Mouse (Mus musculus): ENCODE data around the gene Il18. TPM values are rescaled to one million over a fixed set of nuclear protein-coding genes. Genes with fewer than 3 reads are reported as not detected.

The Il18 gene
- total RNA-seq, 2 experiments from 2014 or later: 5.6 to 6.3 TPM

DNA sequence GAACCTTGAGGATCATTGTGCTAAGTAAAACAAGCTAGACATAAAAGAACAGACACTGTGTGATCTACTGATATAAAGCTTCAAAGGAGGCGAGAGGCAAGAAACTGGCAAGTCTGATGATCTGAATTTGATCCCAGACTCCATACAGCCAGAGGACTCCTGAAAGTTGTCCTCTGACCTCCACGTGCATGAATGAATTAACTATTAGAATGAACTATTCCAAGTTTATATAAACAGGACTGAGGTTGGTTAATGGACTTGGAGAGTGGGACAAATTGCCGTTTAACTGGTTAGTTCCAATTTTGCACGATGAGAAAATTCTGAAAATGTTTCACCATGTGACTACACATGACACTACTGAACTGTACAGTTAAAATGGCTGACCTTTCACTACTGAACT lies 5.7 kb upstream of the Il18 start:
- DNase-seq (ENCODE audit: low spot score in 2 of 2): no peak

DNA sequence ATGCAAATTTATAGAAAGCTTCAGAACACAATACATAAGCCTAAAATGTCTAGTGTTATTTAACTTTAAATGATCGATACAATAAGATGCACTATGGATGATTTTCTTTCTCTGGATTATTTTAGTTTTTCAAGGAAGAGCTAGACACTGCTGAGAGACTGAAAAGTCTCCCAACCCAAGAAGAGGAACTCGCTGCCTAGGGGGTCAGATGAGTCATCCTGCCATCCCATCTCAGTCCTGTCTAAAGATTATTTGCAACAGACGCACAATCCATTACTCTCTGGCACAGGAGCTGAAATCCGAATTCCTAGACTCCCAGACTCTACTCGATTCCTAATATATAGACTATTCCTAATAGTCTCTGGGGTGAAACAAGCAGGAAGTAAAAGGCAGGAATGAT lies 2.4 kb upstream of the Il18 start:
- no peak for DNase-seq (ENCODE audit: low spot score in 2 of 2)

DNA sequence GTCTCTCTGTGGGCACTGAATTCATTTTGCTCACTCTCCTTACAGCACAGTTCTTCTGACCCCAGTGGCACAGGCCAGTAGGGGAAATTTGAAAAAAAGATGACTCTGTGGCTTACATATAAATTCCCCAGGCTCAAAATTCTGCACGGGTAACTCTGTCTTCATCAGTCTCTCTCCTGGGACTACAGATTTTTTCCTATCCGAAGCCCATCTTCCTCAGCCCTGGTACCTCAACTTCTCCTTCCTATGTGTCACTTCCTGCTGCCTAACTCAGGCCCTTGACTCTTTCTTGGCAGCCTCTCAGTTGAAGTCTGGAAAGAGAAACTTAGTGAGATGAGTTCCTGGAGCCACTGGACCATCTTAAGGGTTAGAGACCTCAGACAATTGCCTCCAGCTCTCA lies 1.1 kb upstream of the Il18 start:
- DNase-seq (ENCODE audit: low spot score in 2 of 2): no peak

DNA sequence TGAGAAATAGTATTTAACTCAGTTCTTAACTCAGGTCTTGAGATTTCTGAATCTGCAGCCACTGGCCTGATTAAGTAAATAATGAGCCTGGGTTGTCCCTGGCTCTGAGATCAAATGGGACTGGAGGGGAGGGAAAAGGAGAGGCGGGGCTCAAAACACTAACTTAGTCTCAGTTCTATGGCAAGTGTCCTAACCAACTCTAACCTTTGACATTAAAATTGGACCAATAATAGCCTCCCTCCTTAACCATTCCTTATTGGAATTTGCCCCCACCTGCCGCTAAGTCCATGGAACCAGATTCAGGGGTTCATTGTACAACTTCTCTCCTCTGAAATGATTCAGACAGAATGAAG lies 443 bp downstream of the Il18 start, which contains the start of gene Bco2:
TSS of gene Bco2 (minus strand) at position 88 of the 353 bp plus-strand sequence.
- DNase-seq (ENCODE audit: low spot score in 2 of 2): no peak

DNA sequence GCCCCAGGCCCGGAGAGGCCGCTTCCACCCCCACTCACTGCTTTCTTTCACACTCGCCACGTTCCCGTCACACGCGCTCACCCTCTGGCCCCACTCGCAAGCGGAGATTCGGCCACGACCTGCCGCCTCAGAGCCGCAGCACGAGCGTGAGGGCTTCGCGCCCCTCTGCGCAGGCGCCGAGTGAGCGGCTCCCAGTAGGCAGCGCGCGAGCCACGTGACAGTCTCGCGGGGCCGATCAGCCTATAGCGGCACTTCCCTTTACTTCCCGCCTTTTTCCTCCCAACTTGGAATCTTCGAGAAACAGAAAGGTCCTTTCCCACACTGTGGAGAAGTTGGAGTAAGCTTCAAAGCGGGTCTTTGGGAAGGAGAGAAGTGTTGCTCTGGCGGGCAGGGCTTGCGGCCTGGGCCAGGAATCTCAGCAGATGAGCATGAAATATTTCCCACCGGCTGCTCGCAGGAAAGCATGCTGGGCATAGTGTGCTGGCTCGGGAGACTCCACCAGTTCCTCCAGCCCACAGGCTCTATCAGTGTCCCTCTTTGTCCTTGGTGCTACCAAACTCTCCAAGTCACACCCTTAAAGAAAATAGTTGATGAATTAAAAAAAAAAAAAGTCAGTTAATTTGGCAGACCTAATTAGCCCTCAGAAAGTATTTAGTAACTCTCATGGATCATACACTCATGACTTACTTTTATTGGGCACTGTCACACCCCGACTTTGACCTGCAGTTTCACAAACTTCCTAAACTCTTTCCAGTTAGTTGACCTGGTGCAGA lies 6.7 kb downstream of the Il18 start, which contains the start of gene Tex12:
TSS of gene Tex12 (minus strand) at position 181 of the 773 bp plus-strand sequence.
- no peak for DNase-seq (ENCODE audit: low spot score in 2 of 2)

DNA sequence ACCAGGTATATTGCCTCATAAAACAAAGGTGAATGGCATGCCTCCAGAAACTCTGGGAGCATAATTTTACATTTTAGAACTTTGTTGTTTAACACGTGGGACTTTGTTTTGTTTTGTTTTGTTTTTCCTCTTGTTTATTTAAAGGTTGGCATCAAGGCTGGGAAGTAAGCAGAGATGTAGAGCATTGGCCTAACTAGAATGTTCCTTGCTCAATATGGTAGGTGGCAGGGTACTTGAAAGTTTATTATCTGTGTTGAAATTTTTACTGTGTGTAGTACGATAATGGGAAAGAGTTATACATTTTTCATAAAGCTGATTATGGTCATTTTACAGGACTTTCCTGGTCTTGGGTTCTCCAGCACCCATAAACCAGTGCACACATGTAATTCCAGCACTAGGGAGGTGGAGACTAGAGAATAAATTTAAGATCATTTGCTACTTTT lies 7.3 kb downstream of the Il18 start:
- DNase-seq (ENCODE audit: low spot score in 2 of 2): no peak

DNA sequence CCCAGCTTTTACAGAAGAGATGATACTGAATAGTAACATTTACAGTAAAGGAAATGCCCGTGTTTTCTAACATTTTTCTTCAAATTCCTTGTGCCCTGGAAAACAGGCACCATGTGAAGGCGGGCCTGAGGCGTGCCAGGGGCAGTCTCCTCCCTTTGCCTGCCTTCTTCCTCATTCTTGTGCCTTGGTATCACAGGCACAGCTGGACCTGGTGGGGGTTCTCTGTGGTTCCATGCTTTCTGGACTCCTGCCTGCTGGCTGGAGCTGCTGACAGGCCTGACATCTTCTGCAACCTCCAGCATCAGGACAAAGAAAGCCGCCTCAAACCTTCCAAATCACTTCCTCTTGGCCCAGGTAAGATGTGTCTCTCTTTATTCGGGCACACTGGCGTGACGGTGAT lies 10.5 kb downstream of the Il18 start:
- no peak for DNase-seq (ENCODE audit: low spot score in 2 of 2)

DNA sequence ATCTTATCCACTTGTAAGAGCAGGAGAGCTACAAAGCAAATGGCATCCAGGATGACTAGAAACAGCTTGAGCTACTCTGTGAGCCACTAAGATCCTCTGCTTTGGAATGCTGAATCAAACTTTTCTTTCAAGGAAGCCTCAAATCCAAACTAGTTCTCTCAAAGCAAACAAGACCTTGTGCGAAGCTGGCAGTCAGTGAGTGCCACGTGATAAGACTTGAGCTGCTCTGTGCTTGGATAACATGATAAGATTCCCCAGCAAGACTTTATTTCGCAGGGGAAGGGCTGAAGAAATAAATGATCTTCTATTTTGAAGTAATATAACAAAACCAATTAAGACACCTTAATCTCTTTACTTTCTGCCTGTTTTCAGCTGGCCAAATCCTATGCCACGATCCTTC lies 11.3 kb downstream of the Il18 start:
- no peak for DNase-seq (ENCODE audit: low spot score in 2 of 2)

DNA sequence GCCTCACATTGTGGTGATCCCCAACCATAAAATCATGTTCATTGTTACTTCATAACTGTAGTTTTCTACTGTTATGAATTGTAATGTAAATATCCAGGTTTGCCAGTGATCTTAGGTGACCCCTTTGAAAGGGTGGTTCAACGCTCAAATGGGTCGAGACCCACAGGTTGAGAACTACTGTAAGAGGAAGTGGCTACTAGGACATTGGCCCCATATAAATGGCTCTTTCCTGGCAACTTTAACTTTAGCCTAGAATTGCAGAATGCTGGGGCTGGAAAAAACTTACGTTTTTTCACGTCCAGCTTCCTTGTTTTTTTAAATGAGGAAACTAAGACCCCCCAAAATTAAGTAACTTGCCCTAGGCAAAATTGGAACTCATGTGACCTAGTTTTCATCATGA lies 12.7 kb downstream of the Il18 start:
- DNase-seq (ENCODE audit: low spot score in 2 of 2): no peak

DNA sequence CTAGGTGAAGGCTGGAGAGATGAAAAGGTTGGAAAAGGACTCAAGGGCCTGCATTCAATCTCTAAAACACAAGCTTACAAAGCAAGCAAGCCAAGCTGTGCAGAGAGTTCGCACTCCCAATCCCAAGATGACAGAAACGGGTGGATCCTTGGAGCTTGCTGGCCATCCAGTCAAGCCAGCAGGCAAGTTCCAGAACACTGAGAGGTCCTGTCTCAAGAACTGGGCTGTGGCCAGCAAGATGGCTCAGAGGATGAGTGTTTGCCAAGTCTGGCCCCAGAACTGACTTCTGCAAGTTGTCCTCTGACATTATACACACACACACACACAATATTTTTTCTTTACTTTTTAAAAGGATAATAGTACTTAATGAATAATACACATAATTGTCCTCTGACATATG lies 13.3 kb downstream of the Il18 start:
- no peak for DNase-seq (ENCODE audit: low spot score in 2 of 2)

DNA sequence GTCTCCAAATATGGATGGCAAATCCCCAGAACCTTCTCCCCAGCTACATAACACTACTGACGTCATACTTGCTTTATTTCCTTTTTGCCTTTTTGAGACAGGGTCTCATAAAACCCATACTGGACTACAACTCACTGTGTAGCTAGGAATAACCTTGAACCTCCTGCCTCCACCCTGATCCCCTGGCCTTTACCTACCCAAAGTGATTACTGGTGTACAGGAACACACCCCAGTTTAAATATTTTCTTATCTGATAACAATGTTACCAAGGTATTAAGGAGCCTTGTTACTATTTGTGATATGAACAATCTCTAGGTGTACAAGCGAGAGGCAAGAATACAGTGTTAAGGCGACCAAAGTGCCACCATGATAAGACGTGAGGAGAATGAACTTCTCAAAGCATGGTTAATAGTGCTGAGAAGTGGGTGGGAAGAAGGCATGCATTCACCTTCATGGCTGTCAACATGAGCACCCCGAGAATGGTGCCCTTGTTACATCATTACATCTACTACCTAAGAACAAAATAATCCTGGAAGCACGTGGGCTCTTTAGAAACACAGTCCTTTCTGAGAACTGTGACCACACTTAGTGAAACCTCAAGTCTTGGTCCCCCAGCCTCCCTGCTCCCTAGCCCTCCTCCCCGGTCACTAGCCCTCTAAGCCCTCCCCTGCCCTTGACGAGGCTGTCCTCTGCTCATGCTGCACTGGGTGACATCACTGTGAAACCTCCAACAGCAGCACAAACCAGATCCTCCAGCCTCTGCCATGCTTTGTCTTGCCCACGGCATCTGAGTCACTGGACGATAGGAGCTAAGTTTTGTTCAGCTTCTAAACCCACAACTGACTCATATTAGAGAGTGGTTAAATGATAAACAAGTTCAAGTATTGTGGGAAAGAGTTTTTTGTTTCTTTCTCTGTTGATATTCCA lies 15.2 kb downstream of the Il18 start:
- no peak for DNase-seq (ENCODE audit: low spot score in 2 of 2)

DNA sequence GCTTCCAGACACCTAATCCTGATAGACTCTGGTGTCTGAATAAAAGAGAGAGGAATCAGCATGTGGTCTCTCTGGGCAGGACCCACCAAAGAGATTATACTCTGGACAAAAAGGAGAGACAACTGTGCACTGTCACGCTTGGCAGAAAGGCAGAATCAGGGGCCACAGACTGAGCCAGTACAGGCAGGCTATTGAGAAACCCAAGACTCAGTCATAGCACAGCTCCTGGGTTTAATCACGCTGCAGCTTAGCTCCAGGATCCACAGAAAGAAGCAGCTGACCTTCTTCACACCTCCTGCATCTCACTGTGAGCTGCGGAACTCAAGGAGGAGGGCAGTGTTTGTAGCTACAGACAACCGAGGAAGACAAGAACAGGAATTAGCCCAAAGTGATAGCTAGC lies 25.7 kb downstream of the Il18 start:
- no peak for DNase-seq (ENCODE audit: low spot score in 2 of 2)

DNA sequence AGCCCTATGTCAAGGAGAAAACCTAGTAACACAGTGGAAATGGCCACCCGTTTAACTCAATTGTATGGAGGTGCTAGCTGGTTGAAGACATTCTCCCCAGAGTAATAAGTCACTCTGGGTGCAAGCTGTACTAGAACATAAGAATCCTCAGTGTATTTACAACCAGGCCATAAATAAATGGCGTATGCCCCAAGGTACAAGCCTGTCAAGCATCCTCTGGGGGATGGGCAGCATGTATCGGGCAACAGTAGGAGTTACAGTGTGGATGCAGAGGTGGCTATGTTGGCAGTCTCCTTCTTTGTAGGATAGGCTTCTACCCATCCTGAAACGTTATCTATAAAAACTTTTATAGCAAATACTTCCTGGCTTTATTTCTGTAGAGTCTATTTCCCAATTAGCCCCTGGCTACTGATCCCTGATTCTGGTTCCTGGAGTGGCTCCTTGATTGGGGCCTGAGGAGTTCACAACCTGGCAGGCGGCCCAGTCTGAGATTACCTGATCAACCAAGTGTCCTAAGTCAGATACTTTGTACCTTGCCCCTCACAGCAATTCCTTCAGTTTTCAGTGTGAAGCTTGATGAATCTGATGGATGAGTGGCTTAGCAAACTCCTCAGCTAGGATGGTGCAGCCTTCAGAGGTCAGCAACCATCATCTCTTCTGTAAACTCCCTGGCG lies 30.7 kb downstream of the Il18 start:
- DNase-seq (ENCODE audit: low spot score in 2 of 2): no peak

DNA sequence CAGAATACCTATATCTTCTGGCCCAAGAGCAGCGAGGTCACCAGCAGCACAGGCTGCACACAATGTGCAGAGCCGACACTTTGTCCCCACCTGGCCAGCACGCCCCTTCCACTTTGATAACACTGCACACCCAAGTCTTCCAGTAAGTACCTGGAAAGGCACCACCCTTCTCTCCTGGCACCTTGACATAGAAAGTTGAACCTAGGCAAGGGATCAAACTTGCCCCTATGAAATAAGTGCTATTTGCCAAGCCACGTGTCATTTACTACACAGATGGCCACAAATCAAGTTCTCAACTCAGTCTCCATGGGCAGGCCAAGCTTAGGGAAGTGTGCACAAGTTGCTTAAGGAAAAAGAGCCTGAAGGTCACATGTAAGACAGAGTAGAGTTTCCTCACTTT lies 32.3 kb downstream of the Il18 start:
- DNase-seq (ENCODE audit: low spot score in 2 of 2): no peak

DNA sequence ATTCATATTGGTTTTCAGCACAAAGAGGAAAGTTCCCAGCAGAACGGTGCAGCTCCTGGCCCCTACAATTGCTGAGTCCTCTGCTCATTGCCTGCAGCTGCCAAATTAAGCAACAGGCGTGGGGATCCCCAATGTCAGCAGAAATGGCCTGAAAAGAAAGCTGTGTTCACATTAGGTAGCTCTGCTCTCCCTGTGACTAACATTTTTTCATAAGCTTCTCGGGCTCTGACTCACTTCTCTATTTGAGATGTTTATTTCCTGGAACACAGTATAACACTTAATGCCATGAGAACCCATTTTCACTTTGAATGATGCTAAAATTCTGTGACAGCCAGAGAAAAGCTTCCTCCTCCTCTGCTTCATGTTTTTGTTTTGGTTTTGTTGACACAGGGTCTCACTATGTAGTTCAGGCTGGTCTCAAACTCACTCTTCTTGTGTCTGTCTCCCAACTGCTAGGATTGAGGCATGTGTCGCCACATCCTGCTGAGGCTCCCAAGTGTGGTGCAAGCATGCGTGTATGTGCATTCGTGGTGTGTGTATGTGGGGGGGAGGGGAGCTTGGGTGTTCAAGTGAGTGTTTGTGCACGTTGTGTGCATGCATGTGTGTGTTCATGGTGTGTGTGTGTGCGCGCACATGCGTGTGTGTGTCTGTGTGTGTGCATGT lies 36.4 kb downstream of the Il18 start:
- DNase-seq (ENCODE audit: low spot score in 2 of 2): no peak

DNA sequence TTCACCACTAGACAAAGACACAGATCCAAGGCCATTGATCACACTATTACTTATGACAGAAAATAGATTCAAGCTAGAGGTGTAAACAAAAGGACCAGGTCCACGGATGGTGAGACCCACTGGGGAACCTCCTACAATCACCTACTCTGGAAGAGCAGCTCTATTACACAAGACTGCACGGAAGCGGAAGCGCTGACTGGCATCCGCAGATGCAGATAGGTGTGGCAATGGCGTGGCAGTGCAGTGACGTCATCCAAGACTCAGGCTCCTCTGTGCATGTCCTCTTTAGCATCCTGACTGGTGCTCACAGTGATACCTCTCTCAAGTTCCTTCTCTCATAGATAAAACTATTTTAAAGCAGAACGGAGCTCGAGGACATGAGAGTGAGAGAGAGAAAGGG lies 38.3 kb downstream of the Il18 start:
- DNase-seq (ENCODE audit: low spot score in 2 of 2): no peak

DNA sequence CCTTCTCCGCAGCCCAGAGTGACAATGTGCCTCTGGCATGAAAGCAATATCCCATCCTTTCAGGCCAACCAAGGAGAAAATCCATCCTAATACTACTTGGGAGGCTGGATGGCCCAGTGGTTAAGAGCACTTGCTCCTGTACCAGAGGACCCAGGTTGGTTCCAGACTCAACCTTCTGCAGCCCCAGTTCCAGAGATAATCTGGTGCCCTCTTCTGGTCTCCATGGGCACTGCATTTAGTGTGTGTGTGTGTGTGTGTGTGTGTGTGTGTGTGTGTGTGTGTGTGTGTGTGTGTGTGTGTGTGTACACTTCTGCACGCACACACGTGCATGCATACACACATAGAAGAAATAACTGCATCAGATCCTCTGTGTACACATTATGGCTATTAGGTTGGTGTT lies 38.9 kb downstream of the Il18 start:
- DNase-seq (ENCODE audit: low spot score in 2 of 2): no peak

DNA sequence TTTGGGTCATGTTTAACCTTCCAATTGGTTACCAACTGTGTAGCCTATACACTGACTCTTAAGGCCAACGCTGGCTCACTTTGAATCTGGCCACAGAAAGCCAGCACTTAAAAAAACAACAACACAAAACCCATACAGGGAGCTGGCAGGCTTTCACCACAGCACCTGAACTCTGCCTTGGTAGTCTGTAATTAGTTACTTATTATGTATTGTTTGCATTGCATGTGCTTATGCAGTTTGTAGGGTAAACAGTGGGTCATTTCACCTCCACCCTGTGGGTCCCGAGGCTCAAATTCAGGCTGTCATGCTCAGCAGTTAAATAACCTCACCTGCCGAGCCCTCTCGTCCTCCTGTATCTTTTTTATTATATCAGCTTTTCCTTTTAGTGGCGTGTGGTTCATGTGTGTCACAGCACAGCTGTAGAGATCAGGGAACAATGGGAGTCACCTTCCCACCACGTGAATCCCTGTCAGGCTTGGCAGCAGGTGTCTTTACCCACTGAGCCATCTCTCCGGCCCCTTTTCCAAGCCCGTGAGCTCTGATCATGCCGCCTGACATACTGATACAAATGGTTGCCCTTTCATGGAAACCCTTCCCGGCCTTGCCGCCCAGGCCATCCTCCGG lies 40.3 kb downstream of the Il18 start:
- no peak for DNase-seq (ENCODE audit: low spot score in 2 of 2)

DNA sequence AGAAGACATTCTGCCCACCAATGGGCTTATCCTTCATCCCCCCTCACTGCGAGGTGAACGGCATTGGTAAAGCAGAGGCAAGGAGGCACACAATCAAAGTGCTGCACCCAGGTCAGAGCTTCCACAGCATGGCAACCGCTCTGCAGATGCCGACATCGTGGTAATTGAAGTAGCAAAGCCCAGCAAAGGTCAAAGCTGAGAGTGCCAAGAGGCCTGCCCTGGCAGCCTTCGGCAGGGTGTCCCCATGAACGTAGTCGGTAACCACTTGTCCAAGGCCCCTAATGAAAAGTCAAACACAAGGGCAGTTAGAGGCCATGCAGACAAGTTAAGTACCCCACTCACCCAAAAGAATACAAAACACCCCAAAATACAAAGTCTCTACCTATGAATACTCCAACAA lies 42.3 kb downstream of the Il18 start:
- DNase-seq (ENCODE audit: low spot score in 2 of 2): no peak

DNA sequence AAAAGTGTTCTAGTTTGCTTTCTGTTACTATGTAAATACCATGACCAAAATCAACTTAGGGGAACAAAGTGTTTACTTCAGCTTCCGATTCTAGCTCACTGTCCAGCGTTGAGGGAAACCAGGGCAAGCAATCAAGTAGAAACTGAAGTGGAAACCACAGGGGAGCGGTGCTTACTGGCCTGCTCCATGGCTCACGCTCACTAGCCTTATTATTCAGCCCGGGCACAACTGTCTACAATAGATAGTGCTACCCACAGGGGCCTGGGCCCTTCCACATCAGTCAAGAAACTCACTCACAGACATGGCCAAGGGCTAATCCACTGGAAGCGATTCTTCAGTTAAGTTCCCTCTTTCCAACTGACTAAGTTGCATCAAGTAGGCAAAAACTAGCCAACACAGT lies 46.9 kb downstream of the Il18 start:
- DNase-seq (ENCODE audit: low spot score in 2 of 2): no peak
